Mouse (Mus musculus) lung, embryonic 14.5 days (tissue): Measurements from ENCODE around the gene Mst1r. TPM values are rescaled to one million over a fixed set of nuclear protein-coding genes. Genes with fewer than 3 reads are reported as not detected.

Experiments used
- ATAC-seq: fragments of 200-750 bp; cut with Nextera tagmentation; 2 replicates; pipeline ENCODE4 v1.8.0; 2017; ENCODE audit warnings: mild to moderate bottlenecking, moderate TSS enrichment, moderate library complexity; ENCODE audit not compliant: insufficient read depth
- DNase-seq: peaks from one replicate; pipeline ENCODE4 v3.0.0-alpha.2; 2015
- H3K27ac ChIP-seq: fragments of 300-500 bp; sonication (generic); 2 replicates; pipeline ENCODE4 v1.5.1; 2014; ENCODE audit warnings: low read depth, mild to moderate bottlenecking, moderate library complexity
- H3K27me3 ChIP-seq: fragments of 300-500 bp; sonication (generic); 2 replicates; pipeline ENCODE4 v1.6.1; 2014; ENCODE audit warnings: low read length, control low read depth; ENCODE audit not compliant: insufficient read depth
- H3K36me3 ChIP-seq: fragments of 300-500 bp; sonication (generic); 2 replicates; pipeline ENCODE4 v1.6.1; 2014; ENCODE audit warnings: control low read depth; ENCODE audit not compliant: insufficient read depth
- H3K4me1 ChIP-seq: fragments of 300-500 bp; sonication (generic); 2 replicates; pipeline ENCODE4 v1.6.1; 2014; ENCODE audit warnings: antibody characterized with exemption, control low read depth; ENCODE audit not compliant: insufficient read depth
- H3K4me2 ChIP-seq: fragments of 300-500 bp; sonication (generic); 2 replicates; pipeline ENCODE4 v1.6.1; 2014; ENCODE audit warnings: mild to moderate bottlenecking
- H3K4me3 ChIP-seq: fragments of 300-500 bp; sonication (generic); 2 replicates; pipeline ENCODE4 v1.5.1; 2014; ENCODE audit warnings: low read depth, low read length
- H3K9ac ChIP-seq: fragments of 300-500 bp; sonication (generic); 2 replicates; pipeline ENCODE4 v1.6.1; 2014
- H3K9me3 ChIP-seq: fragments of 300-500 bp; sonication (generic); 2 replicates; pipeline ENCODE4 v1.6.1; 2016; ENCODE audit warnings: low read depth, low read length, control low read depth
- CTCF ChIP-seq: IDR thresholded peaks from 2 replicates; pipeline ENCODE4 v1.5.1; 2016; ENCODE audit warnings: antibody characterized with exemption, low read depth
- WGBS: fragments of 180-500 bp; shearing (Covaris S2); extraction: QIAGEN DNeasy Blood & Tissue Kit; methylation state at CpG from one replicate; pipeline ENCODE4 v1.1.7; 2014; 5-methylcytosine and 5-hydroxymethylcytosine counted together
- polyA plus RNA-seq: library from polyadenylated mRNA; unstranded; fragments of >200 nt; fragmentation: Nextera tagmentation; extraction: Ambion mirVana; gene quantifications from 2 replicates; pipeline ENCODE4 v1.2.1, GENCODE M21; 2014

Gene Mst1r
- polyA plus RNA-seq, 1 experiment from 2014 or later: 2.2 TPM

- ATAC-seq (no peak), DNase-seq (no peak)
- no peaks in the 10 kb centered on the region for H3K27me3 ChIP-seq
- TF ChIP-seq CTCF: no peak
- WGBS: 87% methylated on average over 9 of the region's 9 CpGs
- H3K36me3 ChIP-seq: peaks cover 82% of the 10 kb centered on the region
- no peak overlapping the region for H3K4me3 ChIP-seq
- no peak overlapping the region for H3K27ac ChIP-seq
- no peaks in the 10 kb centered on the region for H3K9me3 ChIP-seq
- no peaks in the 10 kb centered on the region for H3K4me1 ChIP-seq
- H3K4me2 ChIP-seq: no peak overlapping the region
- H3K9ac ChIP-seq: no peak overlapping the region
These were observed 58.0 kb downstream of the Mst1r start for GRCm38 (mm10) chr9:107964681-107965080.

GRCm38 (mm10) chr9:107966676-107967075 is 60.0 kb downstream of the Mst1r start:
- TF ChIP-seq CTCF: no peak
- H3K27me3 ChIP-seq: no peaks in the 10 kb centered on the region
- no peak overlapping the region for H3K4me2 ChIP-seq
- H3K4me1 ChIP-seq: no peaks in the 10 kb centered on the region
- no peak overlapping the region for H3K4me3 ChIP-seq
- no peaks in the 10 kb centered on the region for H3K9me3 ChIP-seq
- DNase-seq (no peak), ATAC-seq (no peak)
- 74% methylated on average over 10 of the region's 10 CpGs for WGBS
- no peak overlapping the region for H3K9ac ChIP-seq
- peaks cover 81% of the 10 kb centered on the region for H3K36me3 ChIP-seq
- no peak overlapping the region for H3K27ac ChIP-seq

DNA sequence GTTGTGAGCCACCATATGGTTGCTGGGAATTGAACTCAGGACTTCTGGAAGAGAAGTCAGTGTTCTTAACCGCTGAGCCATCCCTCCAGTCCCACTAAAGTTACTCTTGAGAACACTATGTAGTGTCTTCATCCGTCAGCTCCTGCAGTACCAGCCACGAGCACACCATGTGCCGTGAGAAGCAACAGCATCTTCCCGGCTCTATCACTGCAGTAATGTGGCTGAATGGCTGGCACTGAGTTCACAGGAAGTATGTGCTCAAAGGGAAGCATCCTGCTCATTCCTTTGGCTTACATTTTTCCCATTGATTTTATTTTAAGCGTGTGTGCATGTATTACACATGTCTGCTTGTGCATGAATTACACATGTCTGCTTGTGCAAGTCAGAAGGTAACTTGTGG is 60.8 kb downstream of the Mst1r start:
- H3K27ac ChIP-seq: no peak overlapping the region
- H3K9ac ChIP-seq: no peak overlapping the region
- H3K4me1 ChIP-seq: no peaks in the 10 kb centered on the region
- DNase-seq (no peak), ATAC-seq (no peak)
- peaks cover 75% of the 10 kb centered on the region for H3K36me3 ChIP-seq
- no peak overlapping the region for H3K4me3 ChIP-seq
- H3K4me2 ChIP-seq: no peak overlapping the region
- no peaks in the 10 kb centered on the region for H3K9me3 ChIP-seq
- 80% methylated on average over 6 of the region's 6 CpGs for WGBS
- no peaks in the 10 kb centered on the region for H3K27me3 ChIP-seq
- no peak for TF ChIP-seq CTCF

- H3K27ac ChIP-seq: no peak overlapping the region
These were observed 61.9 kb downstream of the Mst1r start for GRCm38 (mm10) chr9:107968531-107968930.

More at GRCm38 (mm10) chr9:107968531-107968930, 61.9 kb downstream of the Mst1r start:
- TF ChIP-seq CTCF: no peak
- H3K9me3 ChIP-seq: no peaks in the 10 kb centered on the region
- no peak for DNase-seq
- peaks cover 64% of the 10 kb centered on the region for H3K36me3 ChIP-seq
- no peak overlapping the region for H3K4me2 ChIP-seq
- no peaks in the 10 kb centered on the region for H3K4me1 ChIP-seq
- WGBS: 91% methylated on average over 7 of the region's 7 CpGs
- H3K9ac ChIP-seq: no peak overlapping the region
- H3K4me3 ChIP-seq: no peak overlapping the region
- ATAC-seq: no peak
- H3K27me3 ChIP-seq: no peaks in the 10 kb centered on the region

Other genes with a start within 250 kb of the Mst1r start
- 3.6 and 4.8 TPM in 2 replicates for gene Slc38a3, start 237.3 kb upstream of the Mst1r start, polyA plus RNA-seq
- gene Gnat1, start 227.2 kb upstream of the Mst1r start, polyA plus RNA-seq: 0.72 and 0.89 TPM in 2 replicates
- 16.7 and 22.1 TPM in 2 replicates for gene Sema3f, start 196.4 kb upstream of the Mst1r start, polyA plus RNA-seq
- 176 and 184 TPM in 2 replicates for gene Rbm5, start 135.9 kb upstream of the Mst1r start, polyA plus RNA-seq
- gene Rbm6, start 33.6 kb upstream of the Mst1r start, polyA plus RNA-seq: 73.2 and 74.4 TPM in 2 replicates
- 11.9 and 13.0 TPM in 2 replicates for gene Mon1a, start 18.7 kb upstream of the Mst1r start, polyA plus RNA-seq
- gene Actl11, start 21.6 kb downstream of the Mst1r start, polyA plus RNA-seq: not detected in 2 replicates
- 2.7 TPM in 2 replicates for gene Camkv, start 28.8 kb downstream of the Mst1r start, polyA plus RNA-seq
- gene Traip, start 43.3 kb downstream of the Mst1r start, polyA plus RNA-seq: 30.7 and 31.2 TPM in 2 replicates
- gene Uba7, start 68.6 kb downstream of the Mst1r start, polyA plus RNA-seq: 18.1 and 18.8 TPM in 2 replicates
- 4.0 and 4.5 TPM in 2 replicates for gene Gm20661, start 76.2 kb downstream of the Mst1r start, polyA plus RNA-seq
- 74.2 and 81.8 TPM in 2 replicates for gene Inka1, start 79.0 kb downstream of the Mst1r start, polyA plus RNA-seq
- 7.7 and 8.3 TPM in 2 replicates for gene Cdhr4, start 85.6 kb downstream of the Mst1r start, polyA plus RNA-seq
- gene Gm20662, start 89.5 kb downstream of the Mst1r start, polyA plus RNA-seq: 0.30 and 0.37 TPM in 2 replicates
- gene Ip6k1, start 95.6 kb downstream of the Mst1r start, polyA plus RNA-seq: 28.4 and 29.3 TPM in 2 replicates
- gene Gmppb, start 142.4 kb downstream of the Mst1r start, polyA plus RNA-seq: 22.2 and 25.7 TPM in 2 replicates
- gene Amigo3, start 146.3 kb downstream of the Mst1r start, polyA plus RNA-seq: 3.1 and 3.4 TPM in 2 replicates
- 0.18 and 0.20 TPM in 2 replicates for gene Mst1, start 173.6 kb downstream of the Mst1r start, polyA plus RNA-seq
- 27.9 and 30.9 TPM in 2 replicates for gene Rnf123, start 176.5 kb downstream of the Mst1r start, polyA plus RNA-seq
- gene Apeh, start 187.7 kb downstream of the Mst1r start, polyA plus RNA-seq: 49.4 and 49.9 TPM in 2 replicates